Mouse (Mus musculus) limb, embryonic 10.5 days (tissue): Measurements from ENCODE around the gene Gm21865. TPM values are rescaled to one million over a fixed set of nuclear protein-coding genes. Genes with fewer than 3 reads are reported as not detected.
"Not testable (repeated sequence)": the region's sequence is repeated elsewhere in the genome, so short reads cannot be mapped to it uniquely, and the experiment has no call there.

Experiments
- DNase-seq: peaks from one replicate; pipeline ENCODE4 v3.0.0-alpha.2; 2017; ENCODE audit warnings: low spot score
- H3K27ac ChIP-seq: fragments of 300-500 bp; sonication (generic); 2 replicates; pipeline ENCODE4 v1.5.1; 2016; ENCODE audit warnings: mild to moderate bottlenecking
- H3K27me3 ChIP-seq: fragments of 300-500 bp; sonication (generic); 2 replicates; pipeline ENCODE4 v1.6.1; 2016; ENCODE audit warnings: low read depth, mild to moderate bottlenecking; ENCODE audit not compliant: poor library complexity, severe bottlenecking
- H3K36me3 ChIP-seq: fragments of 300-500 bp; sonication (generic); 2 replicates; pipeline ENCODE4 v1.6.1; 2016; ENCODE audit warnings: mild to moderate bottlenecking, moderate library complexity
- H3K4me1 ChIP-seq: fragments of 300-500 bp; sonication (generic); 2 replicates; pipeline ENCODE4 v1.6.1; 2016
- H3K4me3 ChIP-seq: fragments of 300-500 bp; sonication (generic); 2 replicates; pipeline ENCODE4 v1.5.1; 2016; ENCODE audit warnings: mild to moderate bottlenecking, moderate library complexity
- H3K9me3 ChIP-seq: fragments of 300-500 bp; sonication (generic); replicated peaks from 2 replicates; pipeline ENCODE4 v1.6.1; 2016; ENCODE audit warnings: mild to moderate bottlenecking
- WGBS: fragments of 180-500 bp; shearing (Covaris S2); methylation state at CpG from one replicate; pipeline ENCODE4 v1.1.7; 2016; 5-methylcytosine and 5-hydroxymethylcytosine counted together
- polyA plus RNA-seq: library from polyadenylated mRNA; unstranded; fragments of >200 nt; fragmentation: Nextera tagmentation; extraction: Ambion mirVana; gene quantifications from 2 replicates; pipeline ENCODE4 v1.2.1, GENCODE M21; 2016

The Gm21865 gene
- not detected in 2 replicates for polyA plus RNA-seq

DNA sequence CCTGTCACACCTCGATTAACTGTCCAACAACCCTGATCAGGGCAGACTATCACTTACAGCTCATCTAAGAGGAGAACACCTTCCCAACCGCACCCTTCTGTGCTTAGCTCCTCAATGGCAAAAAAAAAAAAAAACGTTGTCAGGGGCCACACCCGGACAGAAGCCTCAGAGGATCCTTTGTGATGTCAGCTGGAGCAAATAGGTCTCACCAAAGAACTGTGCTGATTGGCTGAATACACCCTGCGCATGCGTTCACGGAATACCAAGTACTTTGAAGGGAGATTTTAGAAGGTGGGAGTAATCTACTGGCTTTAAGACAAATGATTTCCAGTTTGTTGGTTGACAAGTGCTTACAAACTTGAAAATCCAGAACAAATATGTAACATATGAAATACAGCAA, at the start of gene Gm21865:
Gene Gm21865 (minus strand): TSS at position 101 of the 400 bp plus-strand sequence.
- not testable (repeated sequence) for H3K4me3 ChIP-seq, H3K27ac ChIP-seq, DNase-seq, H3K4me1 ChIP-seq, H3K9me3 ChIP-seq, H3K27me3 ChIP-seq, H3K36me3 ChIP-seq
- WGBS: no CpG with 5 or more reads among the region's 7 CpGs

Other genes with a start within 250 kb of the Gm21865 start
- gene Gm21882, start 64.6 kb upstream of the Gm21865 start, polyA plus RNA-seq: not detected in 2 replicates